Mouse (Mus musculus) liver, adult 2 months (tissue): ENCODE measurements at regions not wholly inside any gene's neighbourhood (a gene's known extent, or its start where the extent isn't known, plus 50 kb on each side); places are given as distances from the start of the nearest gene placed in this dataset.

Source experiments
- DNase-seq: peaks from one replicate; pipeline ENCODE4 v3.0.0-alpha.2; 2011; ENCODE audit warnings: low read depth, low spot score; ENCODE audit errors: extremely low read depth
- H3K27ac ChIP-seq: fragments of 200-500 bp; replicated peaks from 2 replicates; pipeline ENCODE4 v1.5.1; 2012; ENCODE audit warnings: low read depth, mild to moderate bottlenecking, control low read depth, inconsistent platforms, low read length; ENCODE audit not compliant: insufficient read depth
- H3K27me3 ChIP-seq: fragments of 200-500 bp; 2 replicates; pipeline ENCODE4 v1.6.1; 2012; ENCODE audit warnings: mild to moderate bottlenecking, moderate library complexity, low read length, inconsistent platforms; ENCODE audit not compliant: control insufficient read depth, insufficient read depth
- H3K36me3 ChIP-seq: fragments of 200-500 bp; 2 replicates; pipeline ENCODE4 v1.6.1; 2012; ENCODE audit warnings: low read length, inconsistent platforms; ENCODE audit not compliant: control insufficient read depth, insufficient read depth
- H3K4me1 ChIP-seq: fragments of 200-500 bp; 2 replicates; pipeline ENCODE4 v1.6.1; 2011; ENCODE audit warnings: low read length; ENCODE audit not compliant: control insufficient read depth, insufficient read depth
- H3K4me3 ChIP-seq: fragments of 200-500 bp; 2 replicates; pipeline ENCODE4 v1.5.1; 2011; ENCODE audit warnings: low read depth, mild to moderate bottlenecking, control low read depth, low read length, moderate library complexity; ENCODE audit not compliant: insufficient read depth
- H3K79me2 ChIP-seq: fragments of 200-500 bp; 2 replicates; pipeline ENCODE4 v1.6.1; 2012; ENCODE audit warnings: inconsistent platforms, mild to moderate bottlenecking, low read length, moderate library complexity; ENCODE audit not compliant: control insufficient read depth, insufficient read depth
- H3K9ac ChIP-seq: fragments of 200-500 bp; 2 replicates; pipeline ENCODE4 v1.6.1; 2012; ENCODE audit warnings: low read depth, mild to moderate bottlenecking, control low read depth, inconsistent platforms, low read length
- CTCF ChIP-seq: fragments of 200-500 bp; IDR thresholded peaks from 2 replicates; pipeline ENCODE4 v1.5.1; 2011; ENCODE audit warnings: low read depth, low read length, control low read depth
- POLR2A ChIP-seq: fragments of 200-500 bp; IDR thresholded peaks from 2 replicates; pipeline ENCODE4 v1.6.1; 2011; ENCODE audit warnings: low read length, control low read depth; ENCODE audit not compliant: insufficient read depth; ENCODE audit errors: extremely low read depth
- WGBS: fragments of 180-500 bp; shearing (Covaris S2); methylation state at CpG from one replicate; pipeline ENCODE4 v1.1.7; 2018; 5-methylcytosine and 5-hydroxymethylcytosine counted together

DNA sequence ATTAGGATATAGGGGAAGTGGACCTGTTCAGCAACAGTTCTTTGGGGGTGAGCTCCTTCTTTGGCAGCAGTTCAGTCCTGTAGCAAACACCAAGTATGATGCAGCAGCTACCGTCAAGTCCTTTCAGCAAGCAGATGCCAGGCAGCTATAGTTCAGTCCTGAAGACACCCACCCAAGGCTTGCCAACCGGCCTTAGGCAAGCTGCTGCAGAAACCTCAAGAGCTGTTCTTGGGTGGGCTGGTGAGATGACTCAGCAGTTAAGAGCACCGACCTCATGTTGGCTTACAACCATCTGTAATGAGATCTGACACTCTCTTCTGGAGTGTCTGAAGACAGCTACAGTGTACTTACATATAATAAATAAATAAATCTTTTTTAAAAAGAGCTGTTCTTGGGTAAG is 53.6 kb upstream of the Msn start:
- H3K4me3 ChIP-seq, result no peak overlapping the region
- H3K79me2 ChIP-seq, result no peaks in the 10 kb centered on the region
- no peak overlapping the region for H3K27ac ChIP-seq
- H3K4me1 ChIP-seq, result no peaks in the 10 kb centered on the region
- DNase-seq, result no peak
- TF ChIP-seq CTCF, result no peak
- TF ChIP-seq POLR2A, result no peak
- no peaks in the 10 kb centered on the region for H3K27me3 ChIP-seq
- no peak overlapping the region for H3K9ac ChIP-seq
- H3K36me3 ChIP-seq, result no peaks in the 10 kb centered on the region
- 82% methylated on average over 3 of the region's 3 CpGs for WGBS
